Mouse (Mus musculus) embryonic facial prominence, embryonic 10.5 days (tissue): ENCODE measurements around the gene Rapgef4. TPM values are rescaled to one million over a fixed set of nuclear protein-coding genes. Genes with fewer than 3 reads are reported as not detected.

Experiments
- DNase-seq: peaks from one replicate; pipeline ENCODE4 v3.0.0-alpha.2; 2017; ENCODE audit warnings: low spot score
- H3K27ac ChIP-seq: fragments of 300-500 bp; sonication (generic); replicated peaks from 2 replicates; pipeline ENCODE4 v1.5.1; 2016; ENCODE audit warnings: mild to moderate bottlenecking
- H3K27me3 ChIP-seq: fragments of 300-500 bp; sonication (generic); replicated peaks from 2 replicates; pipeline ENCODE4 v1.6.1; 2016; ENCODE audit warnings: low read depth, mild to moderate bottlenecking; ENCODE audit not compliant: poor library complexity, severe bottlenecking
- H3K36me3 ChIP-seq: fragments of 300-500 bp; sonication (generic); replicated peaks from 2 replicates; pipeline ENCODE4 v1.6.1; 2016; ENCODE audit warnings: mild to moderate bottlenecking, moderate library complexity
- H3K4me1 ChIP-seq: fragments of 300-500 bp; sonication (generic); 2 replicates; pipeline ENCODE4 v1.6.1; 2016
- H3K4me3 ChIP-seq: fragments of 300-500 bp; sonication (generic); 2 replicates; pipeline ENCODE4 v1.5.1; 2016; ENCODE audit warnings: mild to moderate bottlenecking, moderate library complexity
- H3K9me3 ChIP-seq: fragments of 300-500 bp; sonication (generic); 2 replicates; pipeline ENCODE4 v1.6.1; 2016; ENCODE audit warnings: mild to moderate bottlenecking
- WGBS: fragments of 180-500 bp; shearing (Covaris S2); methylation state at CpG from one replicate; pipeline ENCODE4 v1.1.7; 2016; 5-methylcytosine and 5-hydroxymethylcytosine counted together
- polyA plus RNA-seq: library from polyadenylated mRNA; unstranded; fragments of >200 nt; fragmentation: Nextera tagmentation; extraction: Ambion mirVana; gene quantifications from 2 replicates; pipeline ENCODE4 v1.2.1, GENCODE M21; 2016

Rapgef4 gene
- polyA plus RNA-seq, 1 experiment from 2014 or later = 2.9 TPM

- H3K4me3 ChIP-seq = no peak overlapping the region
- H3K27me3 ChIP-seq = no peaks in the 10 kb centered on the region
- H3K27ac ChIP-seq = no peak overlapping the region
- no peak for DNase-seq
- no peaks in the 10 kb centered on the region for H3K9me3 ChIP-seq
- H3K36me3 ChIP-seq = no peaks in the 10 kb centered on the region; the same call in 1 of the 2 replicates
- H3K4me1 ChIP-seq = peaks cover 12% of the 10 kb centered on the region
- 58% methylated on average over 6 of the region's 6 CpGs for WGBS
Observed at GRCm38 (mm10) chr2:72294994-72295393, 314.0 kb downstream of the Rapgef4 start.

GRCm38 (mm10) chr2:72296984-72297715 lies 316.1 kb downstream of the Rapgef4 start:
- 88% methylated on average over 10 of the region's 10 CpGs for WGBS
- Histone ChIP-seq H3K27me3 (no peaks in the 10 kb centered on the region), H3K9me3 (no peaks in the 10 kb centered on the region)

GRCm38 (mm10) chr2:72297716-72298082 lies 316.7 kb downstream of the Rapgef4 start:
- Histone ChIP-seq H3K36me3 (no peaks in the 10 kb centered on the region; the same call in 1 of the 2 replicates), H3K4me1 (peaks cover 12% of the 10 kb centered on the region), H3K27ac (no peak overlapping the region), H3K9me3 (no peaks in the 10 kb centered on the region), H3K4me3 (no peak overlapping the region), H3K27me3 (no peaks in the 10 kb centered on the region)
- peak; percentile 31 for DNase-seq
- 58% methylated on average over 10 of the region's 10 CpGs for WGBS

More at GRCm38 (mm10) chr2:72296984-72297715, 316.1 kb downstream of the Rapgef4 start:
- Histone ChIP-seq H3K36me3 (no peaks in the 10 kb centered on the region; the same call in 1 of the 2 replicates), H3K27ac (no peak overlapping the region), H3K4me1 (peaks cover 12% of the 10 kb centered on the region), H3K4me3 (no peak overlapping the region)
- no peak for DNase-seq

- no peaks in the 10 kb centered on the region for H3K27me3 ChIP-seq
Observed at GRCm38 (mm10) chr2:72298406-72298805, 317.4 kb downstream of the Rapgef4 start.

GRCm38 (mm10) chr2:72301194-72301916 lies 320.3 kb downstream of the Rapgef4 start:
- Histone ChIP-seq H3K9me3 (no peaks in the 10 kb centered on the region), H3K27me3 (no peaks in the 10 kb centered on the region), H3K27ac (no peak overlapping the region), H3K4me3 (no peak overlapping the region), H3K36me3 (peaks cover 10% of the 10 kb centered on the region), H3K4me1 (peaks cover 13% of the 10 kb centered on the region)
- 86% methylated on average over 9 of the region's 9 CpGs for WGBS
- DNase-seq = no peak

More at GRCm38 (mm10) chr2:72298406-72298805, 317.4 kb downstream of the Rapgef4 start:
- WGBS = 59% methylated on average over 4 of the region's 4 CpGs
- Histone ChIP-seq H3K4me1 (peaks cover 12% of the 10 kb centered on the region), H3K4me3 (no peak overlapping the region), H3K9me3 (no peaks in the 10 kb centered on the region), H3K36me3 (no peaks in the 10 kb centered on the region; the same call in 1 of the 2 replicates), H3K27ac (no peak overlapping the region)
- DNase-seq = no peak

- Histone ChIP-seq H3K27ac (no peak overlapping the region), H3K36me3 (peaks cover 10% of the 10 kb centered on the region), H3K4me3 (no peak overlapping the region), H3K27me3 (no peaks in the 10 kb centered on the region), H3K4me1 (peaks cover 7% of the 10 kb centered on the region), H3K9me3 (no peaks in the 10 kb centered on the region)
- no peak for DNase-seq
- 90% methylated on average over 7 of the region's 7 CpGs for WGBS
Observed at GRCm38 (mm10) chr2:72305738-72306137, 324.7 kb downstream of the Rapgef4 start.

Other genes with a start within 250 kb of the Rapgef4 start
- 30.7 and 31.6 TPM in 2 replicates for gene Itga6, start 235.6 kb upstream of the Rapgef4 start, polyA plus RNA-seq
- gene Pdk1, start 108.0 kb upstream of the Rapgef4 start, polyA plus RNA-seq = 53.6 TPM in 2 replicates